Mouse (Mus musculus) E14TG2a.4 (cell line): ENCODE measurements around the gene 2310034G01Rik.

Experiments used
- CTCF ChIP-seq: conservative IDR thresholded peaks from 2 replicates; pipeline ENCODE4 v1.5.1; 2014; ENCODE audit warnings: low read length
- NANOG ChIP-seq: IDR thresholded peaks from 2 replicates; pipeline ENCODE4 v1.6.1; 2014; ENCODE audit warnings: borderline replicate concordance, low read length, mixed read lengths
- POU5F1 ChIP-seq: IDR thresholded peaks from 2 replicates; pipeline ENCODE4 v1.6.1; 2014; ENCODE audit warnings: low read length, borderline replicate concordance

DNA sequence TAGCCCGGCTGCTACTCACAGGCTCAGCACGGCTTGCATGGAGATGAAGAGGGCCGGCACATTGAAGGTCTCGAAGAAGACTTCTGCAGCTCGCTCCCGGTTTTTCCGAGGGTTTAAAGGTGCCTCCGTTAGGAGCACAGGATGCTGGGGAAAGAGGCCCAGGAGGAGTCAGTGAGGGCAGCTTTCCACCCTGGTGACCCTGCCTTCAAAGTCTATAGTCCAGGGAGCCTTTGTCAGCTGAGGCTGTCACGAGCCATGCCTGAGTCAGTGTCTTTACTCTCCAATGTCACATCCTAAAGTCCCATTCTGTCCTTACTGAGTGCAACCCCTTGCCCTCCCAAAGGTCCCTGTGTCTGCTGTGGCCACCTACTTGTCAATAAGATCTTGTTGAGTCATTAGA is 32.2 kb upstream of the 2310034G01Rik start:
- no peak for TF ChIP-seq CTCF
- no peak for TF ChIP-seq NANOG
- no peak for TF ChIP-seq POU5F1
